In genomic region chr3:131111151-131111850, GRCm38 (mm10) we compare ENCODE assay signal across 8 mouse cellular contexts. TPM values are rescaled to one million over a fixed set of nuclear protein-coding genes. Genes with fewer than 3 reads are reported as not detected.
DNase-seq lines count a peak whose midpoint lies in the region; ATAC-seq and TF ChIP-seq lines count a peak whose summit lies in the region.

No protein-coding gene starts in this region.

- peaks cover 59% of the 10 kb centered on the region for H3K4me1 ChIP-seq in embryonic facial prominence, embryonic 15.5 days
- peaks cover 29% of the 10 kb centered on the region for H3K4me1 ChIP-seq in hindbrain, embryonic 16.5 days (ENCODE audit: control insufficient read depth, insufficient read depth, low read depth, low read length)
- peaks cover 20% of the 10 kb centered on the region; the same call in 1 of the 2 replicates for H3K4me1 ChIP-seq in spleen, adult 2 months (ENCODE audit: control insufficient read depth, insufficient read depth, insufficient read length)

- no peak for ATAC-seq in embryonic facial prominence, embryonic 15.5 days (ENCODE audit: insufficient number of reproducible peaks, low FRiP score, low TSS enrichment, low read depth)
- ATAC-seq in hindbrain, embryonic 16.5 days, result peak; percentile 32
- ATAC-seq in erythroblast, adult 5-6 weeks (replicated peaks; ENCODE audit: low FRiP score, poor library complexity, severe bottlenecking), result no peak

- H3K4me3 ChIP-seq in embryonic facial prominence, embryonic 15.5 days (replicated peaks), result peak overlapping the region; percentile 72
- H3K4me3 ChIP-seq in hindbrain, embryonic 16.5 days (ENCODE audit: low read length), result peak overlapping the region; percentile 51
- H3K4me3 ChIP-seq in spleen, adult 2 months (ENCODE audit: extremely low read depth, insufficient read depth, insufficient read length), result peak overlapping the region; percentile 72

- under 1% methylated on average over 59 of the region's 59 CpGs for WGBS in embryonic facial prominence, embryonic 15.5 days
- under 1% methylated on average over 44 of the region's 59 CpGs for WGBS in hindbrain, embryonic 16.5 days
- under 1% methylated on average over 59 of the region's 59 CpGs for WGBS in spleen, adult 2 months

- H3K27me3 ChIP-seq in embryonic facial prominence, embryonic 15.5 days, result peaks cover 13% of the 10 kb centered on the region
- peaks cover 13% of the 10 kb centered on the region for H3K27me3 ChIP-seq in hindbrain, embryonic 16.5 days (replicated peaks; ENCODE audit: control insufficient read depth, insufficient read depth, low read length)
- peaks cover 33% of the 10 kb centered on the region for H3K27me3 ChIP-seq in spleen, adult 2 months (ENCODE audit: control insufficient read depth, insufficient read depth, low read length)

- no peak for TF ChIP-seq CTCF in spleen, adult 2 months (IDR thresholded peaks at IDR 0.05; ENCODE audit: extremely low read depth, insufficient read depth, insufficient read length, insufficient replicate concordance)

- H3K36me3 ChIP-seq in embryonic facial prominence, embryonic 15.5 days, result no peaks in the 10 kb centered on the region
- no peaks in the 10 kb centered on the region for H3K36me3 ChIP-seq in hindbrain, embryonic 16.5 days (ENCODE audit: control insufficient read depth, insufficient read depth, low read length)
- H3K36me3 ChIP-seq in spleen, adult 2 months (ENCODE audit: control insufficient read depth, insufficient read depth, low read length), result 0 out of 2 replicates have a peak, but pooled peaks cover 1% of the 10 kb centered on the region

- no peaks in the 10 kb centered on the region for H3K9me3 ChIP-seq in embryonic facial prominence, embryonic 15.5 days (replicated peaks)
- H3K9me3 ChIP-seq in hindbrain, embryonic 16.5 days (ENCODE audit: control insufficient read depth, low read length), result no peaks in the 10 kb centered on the region

- no peak for TF ChIP-seq POLR2A in spleen, adult 2 months (IDR thresholded peaks at IDR 0.05; ENCODE audit: low read depth, low read length)

- peak overlapping the region; percentile 89 for H3K27ac ChIP-seq in embryonic facial prominence, embryonic 15.5 days (replicated peaks)
- no peak overlapping the region for H3K27ac ChIP-seq in hindbrain, embryonic 16.5 days (ENCODE audit: low read depth, low read length)
- peak overlapping the region; percentile 75 for H3K27ac ChIP-seq in spleen, adult 2 months (ENCODE audit: insufficient read depth, low read length)

- peak overlapping the region; percentile 72 for H3K9ac ChIP-seq in embryonic facial prominence, embryonic 15.5 days
- peak overlapping the region; percentile 56 for H3K9ac ChIP-seq in hindbrain, embryonic 16.5 days (ENCODE audit: low read depth, low read length)

- peak; percentile 16 to 49 for DNase-seq in layer of hippocampus, postnatal 10 days (ENCODE audit: low spot score in 2 of 2)
- no peak for DNase-seq in layer of hippocampus, adult 8-10 months (ENCODE audit: low spot score in 2 of 2)
- DNase-seq in NIH3T3 (ENCODE audit: low read depth), result peak; percentile 40
- DNase-seq in lung, postnatal 10 days, result peak; percentile 36
- peak in 1 of 2 experiments; percentile 31 for DNase-seq in spleen, adult 2 months (ENCODE audit: low read depth in 1 of 2, low spot score in 2 of 2)

- H3K4me2 ChIP-seq in embryonic facial prominence, embryonic 15.5 days (replicated peaks), result peak overlapping the region; percentile 92
- H3K4me2 ChIP-seq in hindbrain, embryonic 16.5 days (ENCODE audit: low read length), result peak overlapping the region; percentile 80

RNA-seq across cellular contexts. Expression of gene Lef1, which starts 1.0 kb away (rescaled TPM):
- 1 to 10 TPM; 7.4 to 8.8 TPM for total RNA-seq in layer of hippocampus, postnatal 10 days (2021)
- total RNA-seq in layer of hippocampus, adult 8-10 months (2022), result 10 to 100 TPM in 1 of 4 experiments, 1 to 10 TPM in 3; 6.0 to 10.8 (median 6.5) TPM
- 47.0 and 53.1 TPM in 2 replicates for polyA plus RNA-seq in embryonic facial prominence, embryonic 15.5 days (2015; fragmentation: Nextera tagmentation; extraction: Ambion mirVana)
- polyA plus RNA-seq in hindbrain, embryonic 16.5 days (2015; fragmentation: Nextera tagmentation; extraction: Ambion mirVana), result 8.0 and 13.0 TPM in 2 replicates
- 50.9 and 54.5 TPM in 2 replicates for polyA plus RNA-seq in spleen, adult 2 months (2012; rRNA removed)
- total RNA-seq in erythroblast, adult 5-6 weeks (2015; ENCODE audit: low replicate concordance), result not detected in 2 replicates
- 0.14 and 0.60 TPM in 2 replicates for total RNA-seq in erythroblast, adult 5-6 weeks (2017; ENCODE audit: low replicate concordance)

Comparison
In these comparisons a context has a peak if more than half of its experiments do, and no peak if none do; other contexts are left out.
1. DNase-seq: peak in layer of hippocampus, postnatal 10 days (2 of 2), NIH3T3 (single experiment) and lung, postnatal 10 days (single experiment); none in layer of hippocampus, adult 8-10 months (0 of 2).
2. RNA of gene Lef1, which starts 1.0 kb away (total RNA-seq): 7.4 to 8.8 TPM in layer of hippocampus, postnatal 10 days and 6.0 to 10.8 TPM in layer of hippocampus, adult 8-10 months; 0.14 to 0.60 TPM in erythroblast, adult 5-6 weeks; every median in the first group is over 4 times any median in the second.
3. Peak in every context shown above with its lines, with median percentiles within 50 percentile points of each other: H3K4me3 ChIP-seq.